Comparison of ENCODE assay signal across 8 mouse cellular contexts in genomic region chr15:3581861-3582806, GRCm38 (mm10). TPM values are rescaled to one million over a fixed set of nuclear protein-coding genes. Genes with fewer than 3 reads are reported as not detected.
DNase-seq lines count a peak whose midpoint lies in the region; ATAC-seq and TF ChIP-seq lines count a peak whose summit lies in the region.

No protein-coding gene starts in this region.

- H3K27me3 ChIP-seq in Patski, result no peaks in the 10 kb centered on the region
- H3K27me3 ChIP-seq in hindbrain, embryonic 11.5 days (ENCODE audit: control insufficient read depth, insufficient read depth, low read length), result no peaks in the 10 kb centered on the region
- no peaks in the 10 kb centered on the region for H3K27me3 ChIP-seq in lung, embryonic 15.5 days

- no peak overlapping the region for H3K27ac ChIP-seq in hindbrain, embryonic 11.5 days (ENCODE audit: low read depth, low read length)
- H3K27ac ChIP-seq in lung, embryonic 15.5 days, result peak overlapping the region; percentile 98

- peak; percentile 9 for DNase-seq in Patski (ENCODE audit: low read depth, low spot score)
- DNase-seq in cerebellum, postnatal 10 days, result peak; percentile 64 to 70
- peak; percentile 28 to 31 for DNase-seq in frontal cortex, postnatal 25 days (ENCODE audit: low spot score in 2 of 2)
- DNase-seq in hindbrain, embryonic 11.5 days (ENCODE audit: low spot score), result peak; percentile 66
- peak; percentile 18 to 29 for DNase-seq in layer of hippocampus, postnatal 14 days (ENCODE audit: low spot score in 2 of 2)
- DNase-seq in ovary, postnatal 14 days (ENCODE audit: low spot score), result peak; percentile 42
- no peak for DNase-seq in spleen, postnatal 36 days (ENCODE audit: low spot score in 2 of 2)

- WGBS in hindbrain, embryonic 11.5 days, result 8% methylated on average over 34 of the region's 34 CpGs
- WGBS in lung, embryonic 15.5 days, result 2% methylated on average over 34 of the region's 34 CpGs

- CTCF ChIA-PET in Patski (lab: Charles Lee), result interaction anchor here (1.2 to 7.2 kb wide), 8 partner anchors 12 to 225 kb away, joined by 3 to 46 read pairs (median 4); no protein-coding TSS in a partner anchor

- POLR2A ChIA-PET in Patski (lab: Charles Lee), result interaction anchor here (0.6 to 0.7 kb wide), 3 partner anchors 9 to 322 kb away, joined by 3 to 4 read pairs (median 3); no protein-coding TSS in a partner anchor

- in situ Hi-C loops in Patski (cut with MboI; ENCODE audit: low pct_unique_long_range_greater_than_20kb), result loop anchor here (5.0 to 10.0 kb wide), 3 partner anchors 225 to 377 kb away; no protein-coding TSS in a partner anchor

- ATAC-seq in Patski, result peak; percentile 42
- peak; percentile 80 for ATAC-seq in hindbrain, embryonic 11.5 days (ENCODE audit: low FRiP score)
- peak; percentile 20; the same call in 1 of the 2 replicates for ATAC-seq in lung, embryonic 15.5 days (ENCODE audit: borderline replicate concordance, extremely low read depth, low FRiP score, low TSS enrichment)

- H3K4me2 ChIP-seq in hindbrain, embryonic 11.5 days (replicated peaks; ENCODE audit: low read depth, low read length), result peak overlapping the region; percentile 79
- H3K4me2 ChIP-seq in lung, embryonic 15.5 days, result peak overlapping the region; percentile 60

- no peaks in the 10 kb centered on the region for H3K36me3 ChIP-seq in hindbrain, embryonic 11.5 days (ENCODE audit: control insufficient read depth, insufficient read depth, low read length)
- no peaks in the 10 kb centered on the region for H3K36me3 ChIP-seq in lung, embryonic 15.5 days

- H3K4me3 ChIP-seq in hindbrain, embryonic 11.5 days (ENCODE audit: low read depth, low read length), result peak overlapping the region; percentile 50
- peak overlapping the region; percentile 61 for H3K4me3 ChIP-seq in lung, embryonic 15.5 days

- no peak for TF ChIP-seq CTCF in Patski (IDR thresholded peaks at IDR 0.05)

- no peaks in the 10 kb centered on the region for H3K4me1 ChIP-seq in hindbrain, embryonic 11.5 days (replicated peaks; ENCODE audit: control insufficient read depth, insufficient read depth, low read length)
- H3K4me1 ChIP-seq in lung, embryonic 15.5 days, result peaks cover 24% of the 10 kb centered on the region

- H3K9ac ChIP-seq in hindbrain, embryonic 11.5 days (ENCODE audit: low read depth, low read length), result peak overlapping the region; percentile 45; the same call in 1 of the 2 replicates
- peak overlapping the region; percentile 73 for H3K9ac ChIP-seq in lung, embryonic 15.5 days

- H3K9me3 ChIP-seq in hindbrain, embryonic 11.5 days (ENCODE audit: control insufficient read depth, low read length), result no peaks in the 10 kb centered on the region
- no peaks in the 10 kb centered on the region for H3K9me3 ChIP-seq in lung, embryonic 15.5 days

RNA-seq across cellular contexts. Expression of gene Ghr, which starts 1.2 kb away (rescaled TPM):
- 46.8 TPM for polyA plus RNA-seq in Patski (2021)
- 17.0 and 21.0 TPM in 2 replicates for polyA plus RNA-seq in hindbrain, embryonic 11.5 days (2014; fragmentation: Nextera tagmentation; extraction: Ambion mirVana)
- total RNA-seq in layer of hippocampus, postnatal 14 days (2021), result 10 to 100 TPM in 1 of 2 experiments, 1 to 10 TPM in 1; 9.9 to 10.7 TPM
- polyA plus RNA-seq in lung, embryonic 15.5 days (2015; fragmentation: Nextera tagmentation; extraction: Ambion mirVana), result 100 and 102 TPM in 2 replicates

Comparison
In these comparisons a context has a peak if more than half of its experiments do, and no peak if none do; other contexts are left out.
1. ATAC-seq: peak in every context shown above with its lines; median percentile 80 in hindbrain, embryonic 11.5 days; 42 in Patski; 20 in lung, embryonic 15.5 days.
2. DNase-seq: peak in Patski (single experiment), cerebellum, postnatal 10 days (2 of 2), frontal cortex, postnatal 25 days (2 of 2), hindbrain, embryonic 11.5 days (single experiment), layer of hippocampus, postnatal 14 days (2 of 2) and ovary, postnatal 14 days (single experiment); none in spleen, postnatal 36 days (0 of 2).